Mouse (Mus musculus) limb, embryonic 14.5 days (tissue): ENCODE results near the gene Grin2c. TPM values are rescaled to one million over a fixed set of nuclear protein-coding genes. Genes with fewer than 3 reads are reported as not detected.

Source experiments
- ATAC-seq: fragments of 200-750 bp; cut with Nextera tagmentation; 2 replicates; pipeline ENCODE4 v1.8.0; 2017; ENCODE audit warnings: low read depth, moderate number of reproducible peaks, moderate TSS enrichment; ENCODE audit not compliant: low FRiP score
- DNase-seq: peaks from one replicate; pipeline ENCODE4 v3.0.0-alpha.2; 2015; ENCODE audit warnings: low spot score
- H3K27ac ChIP-seq: fragments of 300-500 bp; sonication (generic); replicated peaks from 2 replicates; pipeline ENCODE4 v1.5.1; 2014; ENCODE audit warnings: low read depth, mild to moderate bottlenecking, low read length, moderate library complexity, mixed read lengths
- H3K27me3 ChIP-seq: fragments of 300-500 bp; sonication (generic); 2 replicates; pipeline ENCODE4 v1.6.1; 2014; ENCODE audit warnings: low read length, mixed read lengths; ENCODE audit not compliant: control insufficient read depth, insufficient read depth
- H3K36me3 ChIP-seq: fragments of 300-500 bp; sonication (generic); 2 replicates; pipeline ENCODE4 v1.6.1; 2014; ENCODE audit warnings: mild to moderate bottlenecking, low read length, moderate library complexity, mixed read lengths; ENCODE audit not compliant: control insufficient read depth, insufficient read depth
- H3K4me1 ChIP-seq: fragments of 300-500 bp; sonication (generic); 2 replicates; pipeline ENCODE4 v1.6.1; 2014; ENCODE audit warnings: antibody characterized with exemption, low read length, mixed read lengths; ENCODE audit not compliant: control insufficient read depth, insufficient read depth
- H3K4me2 ChIP-seq: fragments of 300-500 bp; sonication (generic); replicated peaks from 2 replicates; pipeline ENCODE4 v1.6.1; 2014; ENCODE audit warnings: low read depth, mild to moderate bottlenecking, low read length, moderate library complexity; ENCODE audit not compliant: severe bottlenecking
- H3K4me3 ChIP-seq: fragments of 300-500 bp; sonication (generic); replicated peaks from 2 replicates; pipeline ENCODE4 v1.5.1; 2014; ENCODE audit warnings: low read length
- H3K9ac ChIP-seq: fragments of 300-500 bp; sonication (generic); 2 replicates; pipeline ENCODE4 v1.6.1; 2014; ENCODE audit warnings: mild to moderate bottlenecking, low read depth, low read length, moderate library complexity; ENCODE audit not compliant: severe bottlenecking
- H3K9me3 ChIP-seq: fragments of 300-500 bp; sonication (generic); 2 replicates; pipeline ENCODE4 v1.6.1; 2016; ENCODE audit warnings: low read length; ENCODE audit not compliant: control insufficient read depth
- POLR2A ChIP-seq: fragments of 200-500 bp; IDR thresholded peaks from 2 replicates; pipeline ENCODE4 v1.8.0; 2012; ENCODE audit warnings: inconsistent platforms, mild to moderate bottlenecking, moderate library complexity, borderline replicate concordance; ENCODE audit not compliant: insufficient read depth, insufficient read length; ENCODE audit errors: extremely low read depth
- WGBS: fragments of 180-500 bp; shearing (Covaris S2); extraction: QIAGEN DNeasy Blood & Tissue Kit; methylation state at CpG from one replicate; pipeline ENCODE4 v1.1.7; 2014; 5-methylcytosine and 5-hydroxymethylcytosine counted together
- polyA plus RNA-seq, 2 experiments: library from polyadenylated mRNA; depleted of rRNA in 1 of 2; stranded (reverse) in 1 of 2; unstranded in 1 of 2; fragments of >200 nt; fragmentation: Nextera tagmentation in 1 of 2; extraction: Ambion mirVana in 1 of 2; gene quantifications; 2 replicates each; pipeline versions ENCODE4 v1.2.1 to v1.2.3; 2012 to 2014

The Grin2c gene
- polyA plus RNA-seq (2012; rRNA removed) (0.20 and 0.21 TPM in 2 replicates), polyA plus RNA-seq (2014; fragmentation: Nextera tagmentation; extraction: Ambion mirVana) (not detected in 2 replicates)

DNA sequence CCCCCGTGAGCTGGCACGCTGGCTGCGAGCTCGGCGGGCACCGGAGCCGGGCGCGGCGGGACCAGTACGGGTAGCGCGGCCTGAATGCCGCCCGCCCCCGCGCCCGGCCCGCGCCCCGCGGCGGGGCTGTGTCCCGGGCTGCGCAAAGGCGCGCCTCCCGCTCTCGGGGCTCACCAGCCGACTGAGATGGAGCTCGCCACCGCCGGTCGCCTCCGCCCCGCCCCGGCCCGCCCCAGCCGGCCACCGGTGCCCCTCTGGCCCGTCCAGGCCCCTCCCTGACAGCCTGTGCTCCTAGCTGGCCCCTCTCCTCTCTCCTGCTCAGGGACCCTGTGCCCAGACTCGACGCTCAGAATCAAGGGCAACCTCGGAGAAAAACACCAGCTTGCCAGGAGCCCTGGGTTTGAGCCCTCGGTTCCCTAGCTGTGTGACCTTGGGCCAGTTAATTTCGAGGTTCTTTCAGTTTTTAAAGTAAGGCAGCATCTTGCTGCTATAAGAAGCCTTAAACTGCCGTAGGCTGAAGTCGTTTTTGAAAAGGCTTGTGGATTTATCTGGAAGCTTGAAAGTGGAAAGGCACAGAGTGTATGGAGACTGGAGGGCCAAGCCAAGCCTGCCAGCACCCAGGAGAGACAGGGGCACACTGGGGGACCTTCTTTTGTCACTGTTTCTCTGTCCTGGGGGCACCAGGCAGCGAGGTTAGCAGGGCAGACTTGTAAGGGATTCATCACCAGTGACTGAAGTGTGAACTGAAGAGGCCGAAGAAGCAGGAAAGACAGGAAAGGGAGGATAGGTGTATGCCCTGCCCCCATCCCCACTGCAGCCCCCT is at the start of gene Grin2c:
Gene Grin2c, minus strand, starts transcription at position 183 of the 823 bp plus-strand sequence.
- H3K27ac ChIP-seq = no peak within 1 kb of the TSS
- peak within 1 kb of the TSS; percentile 38 for H3K4me3 ChIP-seq
- DNase-seq = no peak
- H3K36me3 ChIP-seq = peaks cover 17% of the 10 kb centered on the region
- H3K4me1 ChIP-seq = peaks cover 10% of the 10 kb centered on the region
- H3K4me2 ChIP-seq = peak within 1 kb of the TSS; percentile 64
- peaks cover 64% of the 10 kb centered on the region for H3K27me3 ChIP-seq
- H3K9me3 ChIP-seq = no peaks in the 10 kb centered on the region
- ATAC-seq = no peak
- no peak for TF ChIP-seq POLR2A
- WGBS = 13% methylated on average over 12 of the region's 50 CpGs
- peak within 1 kb of the TSS; percentile 38; the same call in 1 of the 2 replicates for H3K9ac ChIP-seq

GRCm38 (mm10) chr11:115314249-115314648 is 47.2 kb upstream of the Grin2c start:
- no peak overlapping the region for H3K4me3 ChIP-seq
- no peaks in the 10 kb centered on the region for H3K4me1 ChIP-seq
- no peak overlapping the region for H3K9ac ChIP-seq
- no peak overlapping the region for H3K4me2 ChIP-seq
- H3K27me3 ChIP-seq = peaks cover 54% of the 10 kb centered on the region
- no peak for ATAC-seq
- TF ChIP-seq POLR2A = no peak
- H3K36me3 ChIP-seq = no peaks in the 10 kb centered on the region
- H3K27ac ChIP-seq = no peak overlapping the region
- DNase-seq = no peak
- H3K9me3 ChIP-seq = no peaks in the 10 kb centered on the region
- 43% methylated on average over 2 of the region's 2 CpGs for WGBS

DNA sequence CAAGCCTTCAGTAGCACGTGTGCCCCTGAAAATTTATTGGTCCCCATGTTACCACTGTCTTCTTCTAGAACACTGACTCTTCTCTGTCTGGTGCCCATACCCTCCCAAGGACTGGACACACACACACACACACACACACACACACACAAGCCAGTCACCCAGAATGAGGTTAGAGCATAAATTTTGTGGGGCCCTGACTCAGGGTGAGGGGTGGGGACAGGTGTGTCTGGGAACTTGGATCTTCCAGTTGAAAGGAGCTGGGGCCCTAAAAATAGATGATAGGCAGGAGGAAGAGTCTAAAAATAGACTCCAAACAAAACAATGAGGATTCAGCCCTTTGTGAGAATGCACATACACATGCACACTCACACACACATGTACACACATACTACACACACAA is 41.7 kb upstream of the Grin2c start:
- 53% methylated on average over 1 of the region's 1 CpGs for whole genome bisulfite sequencing
- no peak overlapping the region for H3K4me2 ChIP-seq
- no peak overlapping the region for H3K4me3 ChIP-seq
- no peaks in the 10 kb centered on the region for H3K9me3 ChIP-seq
- H3K4me1 ChIP-seq = no peaks in the 10 kb centered on the region
- H3K27ac ChIP-seq = no peak overlapping the region
- no peak for TF ChIP-seq POLR2A
- 0 out of 2 replicates have a peak, but pooled peaks cover 3% of the 10 kb centered on the region for H3K27me3 ChIP-seq
- ATAC-seq (no peak), DNase-seq (no peak)
- H3K36me3 ChIP-seq = no peaks in the 10 kb centered on the region
- no peak overlapping the region for H3K9ac ChIP-seq

DNA sequence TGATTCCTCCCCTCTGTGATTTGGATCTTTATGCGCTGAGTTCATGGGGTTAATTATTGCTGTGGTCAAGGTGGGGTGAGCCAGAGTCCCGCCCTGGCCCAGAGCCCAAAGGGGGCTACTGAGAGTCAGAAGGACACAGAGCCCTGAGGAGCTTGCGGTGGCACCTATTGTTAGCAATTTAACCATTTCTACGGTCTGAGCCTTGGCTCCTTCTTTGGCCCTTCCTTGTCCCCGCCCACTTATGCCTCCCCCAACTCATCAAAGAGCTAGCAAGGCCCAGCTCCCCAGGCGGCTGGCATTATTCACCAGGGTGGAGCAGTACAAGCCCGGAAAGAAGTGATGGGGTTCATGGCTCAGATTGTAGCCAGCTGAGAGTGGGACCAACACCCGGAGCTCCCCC is 39.8 kb upstream of the Grin2c start, which contains the start of gene Otop2:
Gene Otop2, plus strand, starts transcription at position 301 of the 400 bp plus-strand sequence.
- ATAC-seq (no peak), DNase-seq (no peak)
- Histone ChIP-seq H3K27me3 (no peaks in the 10 kb centered on the region), H3K9ac (no peak within 1 kb of the TSS), H3K4me3 (no peak within 1 kb of the TSS), H3K4me1 (no peaks in the 10 kb centered on the region), H3K9me3 (no peaks in the 10 kb centered on the region), H3K36me3 (no peaks in the 10 kb centered on the region), H3K27ac (no peak within 1 kb of the TSS), H3K4me2 (no peak within 1 kb of the TSS)
- TF ChIP-seq POLR2A = no peak
- WGBS = 19% methylated on average over 8 of the region's 8 CpGs

DNA sequence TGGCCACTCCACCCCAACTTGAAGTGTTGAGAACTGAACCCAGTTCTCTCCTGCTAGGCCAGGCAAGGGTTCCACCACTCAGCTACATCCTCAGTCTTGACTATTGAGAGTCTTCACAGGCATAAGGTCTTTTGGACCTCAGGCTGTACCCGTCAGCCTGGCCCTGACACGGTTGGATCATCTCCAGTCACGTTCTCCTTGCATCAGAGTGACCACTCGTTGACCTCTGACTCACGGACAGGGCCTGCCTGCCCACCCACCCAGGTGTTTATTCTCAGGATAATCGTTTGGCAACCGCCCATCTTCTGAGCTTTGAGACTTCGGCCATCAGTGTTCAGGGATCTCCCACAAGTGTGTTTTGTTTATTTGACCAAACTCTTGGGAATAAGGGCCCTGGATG is 36.1 kb upstream of the Grin2c start:
- H3K9me3 ChIP-seq = no peaks in the 10 kb centered on the region
- peaks cover 7% of the 10 kb centered on the region; the same call in 1 of the 2 replicates for H3K27me3 ChIP-seq
- H3K4me3 ChIP-seq = no peak overlapping the region
- no peaks in the 10 kb centered on the region for H3K4me1 ChIP-seq
- no peak overlapping the region for H3K4me2 ChIP-seq
- ATAC-seq = no peak
- WGBS = 57% methylated on average over 8 of the region's 8 CpGs
- no peak for TF ChIP-seq POLR2A
- H3K36me3 ChIP-seq = no peaks in the 10 kb centered on the region
- no peak overlapping the region for H3K27ac ChIP-seq
- no peak overlapping the region for H3K9ac ChIP-seq
- no peak for DNase-seq
